Mouse (Mus musculus) natural killer cell, adult 2 months (primary cell): ENCODE data around the gene Slc11a2.
"Not testable (repeated sequence)": the region's sequence is repeated elsewhere in the genome, so short reads cannot be mapped to it uniquely, and the experiment has no call there.

Experiments used
- DNase-seq, 2 experiments: peaks; one replicate each; pipeline ENCODE4 v3.0.0; 2022; ENCODE audit warnings: low spot score in 2 of 2

Gene Slc11a2

GRCm38 (mm10) chr15:100352711-100353250 is 72.1 kb downstream of the Slc11a2 start, which contains the start of the genes Methig1 and Mettl7a2:
TSS of gene Methig1 (plus strand) at chr15:100353149.
TSS of gene Mettl7a2 (plus strand) at chr15:100353200.
- DNase-seq = no peak

- DNase-seq = no peak
Measured at GRCm38 (mm10) chr15:100351501-100352060, 73.3 kb downstream of the Slc11a2 start.

- DNase-seq = no peak
Measured at GRCm38 (mm10) chr15:100349496-100349895, 75.4 kb downstream of the Slc11a2 start.

GRCm38 (mm10) chr15:100346761-100347160 is 78.1 kb downstream of the Slc11a2 start:
- no peak for DNase-seq

- no peak for DNase-seq
Measured at GRCm38 (mm10) chr15:100345484-100345883, 79.4 kb downstream of the Slc11a2 start.

- DNase-seq = not testable (repeated sequence)
Measured at GRCm38 (mm10) chr15:100341314-100341980, 83.4 kb downstream of the Slc11a2 start.
